Mouse (Mus musculus) erythroblast, adult 5-6 weeks (primary cell): ENCODE measurements around the gene Odf3b. TPM values are rescaled to one million over a fixed set of nuclear protein-coding genes. Genes with fewer than 3 reads are reported as not detected.

Experiments used
- ATAC-seq: replicated peaks from 2 replicates; pipeline ENCODE4 v1.8.0; 2016; ENCODE audit warnings: moderate number of reproducible peaks, mild to moderate bottlenecking, moderate TSS enrichment, inconsistent platforms; ENCODE audit not compliant: poor library complexity, low FRiP score, severe bottlenecking
- total RNA-seq, 2 experiments: library from RNA; stranded (forward) in 1 of 2; stranded (reverse) in 1 of 2; fragments of 150-400 nt in 1 of 2; fragments of 200-764, 138-1000 nt in 1 of 2; gene quantifications; 2 replicates each; pipeline versions ENCODE4 v1.2.3 to v1.2.4; 2015 to 2017; ENCODE audit warnings: low replicate concordance in 2 of 2

Gene Odf3b
- total RNA-seq, 2 experiments from 2014 or later = 2.3 TPM; not detected in 1

DNA sequence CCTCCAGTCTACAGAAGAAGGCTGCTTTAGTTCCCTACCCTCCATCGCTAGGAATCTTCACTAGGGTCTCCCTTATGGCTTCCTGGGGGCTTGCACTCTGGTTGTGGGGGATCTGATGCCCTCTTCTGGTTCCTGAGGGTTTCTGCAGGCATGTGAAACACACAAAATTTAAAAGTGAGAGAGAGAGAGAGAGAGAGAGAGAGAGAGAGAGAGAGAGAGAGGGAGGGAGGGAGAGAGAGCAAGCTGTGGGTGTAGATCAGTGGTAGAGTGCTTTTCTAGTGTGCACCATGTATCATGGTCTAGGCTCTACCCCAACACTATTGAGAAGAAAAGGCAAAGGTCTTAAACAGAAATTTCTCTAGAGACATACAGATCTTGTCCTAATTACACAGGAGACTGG lies 37.4 kb downstream of the Odf3b start:
- ATAC-seq = no peak

DNA sequence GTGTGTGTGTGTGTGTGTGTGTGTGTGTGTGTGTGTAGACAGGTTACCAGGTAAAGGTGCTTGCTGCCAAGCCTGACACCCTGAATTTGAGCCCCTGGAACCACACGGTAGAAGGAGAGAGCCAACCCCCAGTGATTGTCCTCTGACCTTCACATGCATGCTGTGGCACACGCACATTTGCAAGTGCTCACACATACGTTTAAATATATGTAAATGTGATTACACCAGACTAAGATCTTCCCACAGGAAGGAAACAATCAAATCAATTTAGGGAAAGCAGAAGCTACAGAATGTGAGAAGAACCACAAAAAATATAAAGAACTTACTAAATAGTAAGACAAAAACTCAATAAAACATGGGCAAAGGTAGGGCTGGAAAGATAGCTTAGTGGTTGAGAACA lies 38.9 kb downstream of the Odf3b start:
- ATAC-seq = no peak

DNA sequence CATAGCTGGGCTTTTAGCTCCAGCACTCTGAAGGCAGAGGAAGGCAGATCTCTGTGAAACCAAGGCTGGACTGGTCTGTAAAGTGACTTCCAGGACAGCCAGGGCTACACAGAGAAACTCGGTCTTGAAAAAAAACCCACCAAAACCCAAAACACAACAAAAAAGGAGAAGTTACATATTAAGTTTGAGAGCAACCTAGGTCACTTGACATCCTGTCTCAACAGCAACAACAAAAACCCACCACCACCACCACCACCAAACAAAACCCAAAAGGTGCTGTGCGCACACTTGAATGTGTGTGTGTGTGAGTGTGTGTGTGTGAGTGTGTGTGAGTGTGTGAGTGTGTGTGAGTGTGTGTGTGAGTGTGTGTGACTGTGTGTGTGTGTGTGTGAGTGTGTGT lies 39.4 kb downstream of the Odf3b start:
- ATAC-seq = no peak

DNA sequence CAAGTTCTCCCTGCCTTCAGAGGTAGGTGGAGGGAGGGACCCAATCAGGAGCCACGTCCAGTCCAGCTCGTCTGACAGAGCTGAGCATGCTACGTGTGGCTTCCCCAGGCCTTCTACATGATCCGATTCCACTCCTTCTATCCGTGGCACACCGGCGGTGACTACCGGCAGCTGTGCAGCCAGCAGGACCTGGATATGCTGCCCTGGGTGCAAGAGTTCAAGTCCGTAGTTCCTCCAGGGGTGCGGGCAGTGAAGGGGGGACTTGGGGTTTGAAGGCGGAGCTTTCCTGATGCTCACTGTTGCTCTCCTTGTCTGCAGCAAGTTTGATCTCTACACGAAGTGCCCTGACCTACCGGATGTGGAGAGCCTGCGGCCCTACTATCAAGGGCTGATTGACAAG lies 42.7 kb downstream of the Odf3b start:
- no peak for ATAC-seq

DNA sequence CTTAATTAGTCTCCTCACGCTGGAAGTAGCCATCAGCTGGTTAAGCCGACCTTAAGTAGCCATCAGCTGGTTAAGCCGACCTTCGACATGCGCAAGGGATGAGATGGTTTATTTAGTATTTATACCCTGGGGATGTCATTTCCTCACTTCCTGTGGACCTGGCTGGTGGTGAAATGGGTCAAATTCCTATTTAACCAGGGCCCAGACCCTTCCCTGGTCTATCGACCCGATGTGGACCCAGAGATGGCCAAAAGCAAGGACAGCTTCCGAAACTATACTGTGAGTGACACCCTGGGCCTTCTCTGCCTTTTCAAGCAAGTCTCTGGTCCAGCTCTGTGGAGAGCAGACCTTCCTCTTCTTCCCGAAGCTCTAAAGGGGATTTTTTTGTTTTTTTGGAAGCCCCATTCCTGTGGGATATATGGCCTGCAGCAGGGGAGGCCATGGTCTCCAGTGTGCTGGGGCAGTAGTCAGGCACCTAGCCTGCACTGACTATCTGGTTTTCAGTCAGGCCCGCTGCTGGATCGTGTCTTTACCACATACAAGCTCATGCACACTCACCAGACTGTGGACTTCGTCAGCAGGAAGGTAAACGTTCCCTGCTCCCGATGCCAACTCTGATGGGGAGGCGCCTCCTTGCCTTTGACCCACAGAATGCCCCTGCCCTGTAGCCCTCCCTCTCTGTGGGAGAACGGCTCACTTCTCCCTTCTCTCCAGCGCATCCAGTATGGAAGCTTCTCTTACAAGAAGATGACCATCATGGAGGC lies 44.1 kb downstream of the Odf3b start:
- no peak for ATAC-seq

DNA sequence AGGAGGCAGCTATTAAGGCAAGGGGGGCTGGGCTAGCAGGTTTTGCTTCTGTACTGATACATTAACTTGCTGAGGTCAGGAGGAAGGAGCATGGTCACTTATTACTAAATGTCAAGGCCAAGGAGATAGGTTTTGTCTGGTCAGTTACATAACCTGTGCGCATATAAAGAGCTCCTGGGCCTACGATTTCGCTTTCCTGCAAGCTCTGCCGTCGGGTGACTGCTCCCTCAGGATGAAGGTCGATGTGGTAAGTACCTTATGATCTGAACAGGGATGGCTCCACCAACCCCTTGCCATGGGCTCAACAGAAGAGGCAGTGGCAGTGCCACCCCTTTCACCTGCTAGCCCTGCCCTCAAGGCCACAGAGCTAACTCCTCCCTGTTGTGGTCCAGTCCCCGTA lies 44.8 kb downstream of the Odf3b start, which contains the start of gene Miox:
Gene Miox, plus strand, starts transcription at position 128 of the 400 bp plus-strand sequence.
- no peak for ATAC-seq

Other genes starting within 250 kb of the Odf3b start
- not detected in 2 replicates for gene Mapk12, start 238.6 kb downstream of the Odf3b start, total RNA-seq (2015; ENCODE audit: low replicate concordance)
- gene Mapk12, start 238.6 kb downstream of the Odf3b start, total RNA-seq (2017; ENCODE audit: low replicate concordance) = not detected in 2 replicates
- gene Mapk11, start 229.7 kb downstream of the Odf3b start, total RNA-seq (2015; ENCODE audit: low replicate concordance) = not detected in 2 replicates
- gene Mapk11, start 229.7 kb downstream of the Odf3b start, total RNA-seq (2017; ENCODE audit: low replicate concordance) = 0.17 TPM in 1 of 2 replicates, not detected in the other
- gene Plxnb2, start 198.5 kb downstream of the Odf3b start, total RNA-seq (2015; ENCODE audit: low replicate concordance) = 9.6 and 14.2 TPM in 2 replicates
- gene Plxnb2, start 198.5 kb downstream of the Odf3b start, total RNA-seq (2017; ENCODE audit: low replicate concordance) = 4.9 and 6.9 TPM in 2 replicates
- not detected in 2 replicates for gene Dennd6b, start 182.8 kb downstream of the Odf3b start, total RNA-seq (2015; ENCODE audit: low replicate concordance)
- gene Dennd6b, start 182.8 kb downstream of the Odf3b start, total RNA-seq (2017; ENCODE audit: low replicate concordance) = 0.84 and 1.7 TPM in 2 replicates
- 18.1 and 19.6 TPM in 2 replicates for gene Ppp6r2, start 167.7 kb downstream of the Odf3b start, total RNA-seq (2015; ENCODE audit: low replicate concordance)
- gene Ppp6r2, start 167.7 kb downstream of the Odf3b start, total RNA-seq (2017; ENCODE audit: low replicate concordance) = 26.2 and 47.5 TPM in 2 replicates
- 38.9 and 39.6 TPM in 2 replicates for gene Sbf1, start 64.0 kb downstream of the Odf3b start, total RNA-seq (2015; ENCODE audit: low replicate concordance)
- 11.2 and 22.4 TPM in 2 replicates for gene Sbf1, start 64.0 kb downstream of the Odf3b start, total RNA-seq (2017; ENCODE audit: low replicate concordance)
- gene Adm2, start 56.6 kb downstream of the Odf3b start, total RNA-seq (2015; ENCODE audit: low replicate concordance) = not detected in 2 replicates
- gene Adm2, start 56.6 kb downstream of the Odf3b start, total RNA-seq (2017; ENCODE audit: low replicate concordance) = not detected in 2 replicates
- gene Miox, start 44.9 kb downstream of the Odf3b start, total RNA-seq (2015; ENCODE audit: low replicate concordance) = not detected in 2 replicates
- not detected in 2 replicates for gene Miox, start 44.9 kb downstream of the Odf3b start, total RNA-seq (2017; ENCODE audit: low replicate concordance)
- gene Lmf2, start 23.6 kb downstream of the Odf3b start, total RNA-seq (2015; ENCODE audit: low replicate concordance) = 18.6 and 21.3 TPM in 2 replicates
- gene Lmf2, start 23.6 kb downstream of the Odf3b start, total RNA-seq (2017; ENCODE audit: low replicate concordance) = 8.3 and 9.1 TPM in 2 replicates
- 30.6 and 48.1 TPM in 2 replicates for gene Ncaph2, start 23.6 kb downstream of the Odf3b start, total RNA-seq (2015; ENCODE audit: low replicate concordance)
- 60.7 and 118 TPM in 2 replicates for gene Ncaph2, start 23.6 kb downstream of the Odf3b start, total RNA-seq (2017; ENCODE audit: low replicate concordance)
- gene Sco2, start 5.4 kb downstream of the Odf3b start, total RNA-seq (2015; ENCODE audit: low replicate concordance) = 1.3 and 5.2 TPM in 2 replicates
- gene Sco2, start 5.4 kb downstream of the Odf3b start, total RNA-seq (2017; ENCODE audit: low replicate concordance) = 0.68 and 2.1 TPM in 2 replicates
- not detected in 2 replicates for gene Tymp, start 2.2 kb downstream of the Odf3b start, total RNA-seq (2015; ENCODE audit: low replicate concordance)
- not detected in 2 replicates for gene Tymp, start 2.2 kb downstream of the Odf3b start, total RNA-seq (2017; ENCODE audit: low replicate concordance)
- gene Klhdc7b, start 5.6 kb upstream of the Odf3b start, total RNA-seq (2015; ENCODE audit: low replicate concordance) = not detected in 2 replicates
- not detected in 2 replicates for gene Klhdc7b, start 5.6 kb upstream of the Odf3b start, total RNA-seq (2017; ENCODE audit: low replicate concordance)
- gene Syce3, start 31.2 kb upstream of the Odf3b start, total RNA-seq (2015; ENCODE audit: low replicate concordance) = not detected in 2 replicates
- gene Syce3, start 31.2 kb upstream of the Odf3b start, total RNA-seq (2017; ENCODE audit: low replicate concordance) = not detected in 2 replicates
- gene Cpt1b, start 46.6 kb upstream of the Odf3b start, total RNA-seq (2015; ENCODE audit: low replicate concordance) = 2.1 and 6.9 TPM in 2 replicates
- 0.84 and 4.4 TPM in 2 replicates for gene Cpt1b, start 46.6 kb upstream of the Odf3b start, total RNA-seq (2017; ENCODE audit: low replicate concordance)
- gene C730034F03Rik, start 50.3 kb upstream of the Odf3b start, total RNA-seq (2015; ENCODE audit: low replicate concordance) = 0.58 and 1.0 TPM in 2 replicates
- gene C730034F03Rik, start 50.3 kb upstream of the Odf3b start, total RNA-seq (2017; ENCODE audit: low replicate concordance) = 1.4 and 5.3 TPM in 2 replicates
- not detected in 2 replicates for gene Gm44502, start 50.4 kb upstream of the Odf3b start, total RNA-seq (2015; ENCODE audit: low replicate concordance)
- gene Gm44502, start 50.4 kb upstream of the Odf3b start, total RNA-seq (2017; ENCODE audit: low replicate concordance) = 0.14 TPM in 1 of 2 replicates, not detected in the other
- gene Chkb, start 50.6 kb upstream of the Odf3b start, total RNA-seq (2015; ENCODE audit: low replicate concordance) = 82.0 and 92.2 TPM in 2 replicates
- 28.6 and 30.9 TPM in 2 replicates for gene Chkb, start 50.6 kb upstream of the Odf3b start, total RNA-seq (2017; ENCODE audit: low replicate concordance)
- 0.19 and 0.21 TPM in 2 replicates for gene Mapk8ip2, start 74.6 kb upstream of the Odf3b start, total RNA-seq (2015; ENCODE audit: low replicate concordance)
- 0.14 and 0.34 TPM in 2 replicates for gene Mapk8ip2, start 74.6 kb upstream of the Odf3b start, total RNA-seq (2017; ENCODE audit: low replicate concordance)
- 0.42 TPM in 1 of 2 replicates, not detected in the other for gene Arsa, start 98.1 kb upstream of the Odf3b start, total RNA-seq (2015; ENCODE audit: low replicate concordance)
- gene Arsa, start 98.1 kb upstream of the Odf3b start, total RNA-seq (2017; ENCODE audit: low replicate concordance) = 1.5 and 2.2 TPM in 2 replicates
- gene Shank3, start 120.3 kb upstream of the Odf3b start, total RNA-seq (2015; ENCODE audit: low replicate concordance) = 0.63 and 0.77 TPM in 2 replicates
- gene Shank3, start 120.3 kb upstream of the Odf3b start, total RNA-seq (2017; ENCODE audit: low replicate concordance) = 0.98 and 1.0 TPM in 2 replicates
- not detected in 2 replicates for gene Acr, start 189.0 kb upstream of the Odf3b start, total RNA-seq (2015; ENCODE audit: low replicate concordance)
- not detected in 2 replicates for gene Acr, start 189.0 kb upstream of the Odf3b start, total RNA-seq (2017; ENCODE audit: low replicate concordance)
- 0.84 and 5.0 TPM in 2 replicates for gene Rabl2, start 212.6 kb upstream of the Odf3b start, total RNA-seq (2015; ENCODE audit: low replicate concordance)
- 4.5 and 5.6 TPM in 2 replicates for gene Rabl2, start 212.6 kb upstream of the Odf3b start, total RNA-seq (2017; ENCODE audit: low replicate concordance)